Mouse (Mus musculus) gastrocnemius, postnatal 25 days (tissue): Measurements from ENCODE around the gene Zfp160. TPM values are rescaled to one million over a fixed set of nuclear protein-coding genes. Genes with fewer than 3 reads are reported as not detected.

Experiments
- total RNA-seq, 2 experiments: library from RNA; stranded (reverse); gene quantifications; 1 replicate in 1 of 2; 2 replicates in 1 of 2; pipeline ENCODE4 v1.2.3; 2021

Zfp160 gene
- total RNA-seq, 2 experiments from 2014 or later: 6.4 to 7.3 TPM

Other genes starting within 250 kb of the Zfp160 start
- not detected for gene Vmn1r228, start 222.7 kb upstream of the Zfp160 start, total RNA-seq
- gene Vmn1r229, start 197.3 kb upstream of the Zfp160 start, total RNA-seq: not detected
- gene Vmn1r230, start 168.5 kb upstream of the Zfp160 start, total RNA-seq: not detected
- gene Vmn1r231, start 103.8 kb upstream of the Zfp160 start, total RNA-seq: not detected
- not detected for gene Vmn1r232, start 89.2 kb upstream of the Zfp160 start, total RNA-seq
- gene Ppp2r1a, start 63.6 kb upstream of the Zfp160 start, total RNA-seq: 100 to 1,000 TPM in 1 of 2 experiments, 10 to 100 TPM in 1; 83.7 to 103 TPM
- not detected for gene Vmn1r233, start 12.4 kb upstream of the Zfp160 start, total RNA-seq
- gene Vmn1r234, start 217.2 kb downstream of the Zfp160 start, total RNA-seq: not detected
- not detected for gene Vmn1r235, start 247.5 kb downstream of the Zfp160 start, total RNA-seq